Mouse (Mus musculus) cerebellum, adult (tissue): ENCODE results near the gene Hist1h3e.
"Not testable (repeated sequence)": the region's sequence is repeated elsewhere in the genome, so short reads cannot be mapped to it uniquely, and the experiment has no call there.

Experiments
- ATAC-seq: cut with Nextera tagmentation; 2 replicates; pipeline ENCODE4 v1.9.2; 2017; ENCODE audit warnings: mild to moderate bottlenecking, moderate library complexity, mixed read lengths; ENCODE audit not compliant: insufficient number of reproducible peaks, low FRiP score, low TSS enrichment

Hist1h3e gene

DNA sequence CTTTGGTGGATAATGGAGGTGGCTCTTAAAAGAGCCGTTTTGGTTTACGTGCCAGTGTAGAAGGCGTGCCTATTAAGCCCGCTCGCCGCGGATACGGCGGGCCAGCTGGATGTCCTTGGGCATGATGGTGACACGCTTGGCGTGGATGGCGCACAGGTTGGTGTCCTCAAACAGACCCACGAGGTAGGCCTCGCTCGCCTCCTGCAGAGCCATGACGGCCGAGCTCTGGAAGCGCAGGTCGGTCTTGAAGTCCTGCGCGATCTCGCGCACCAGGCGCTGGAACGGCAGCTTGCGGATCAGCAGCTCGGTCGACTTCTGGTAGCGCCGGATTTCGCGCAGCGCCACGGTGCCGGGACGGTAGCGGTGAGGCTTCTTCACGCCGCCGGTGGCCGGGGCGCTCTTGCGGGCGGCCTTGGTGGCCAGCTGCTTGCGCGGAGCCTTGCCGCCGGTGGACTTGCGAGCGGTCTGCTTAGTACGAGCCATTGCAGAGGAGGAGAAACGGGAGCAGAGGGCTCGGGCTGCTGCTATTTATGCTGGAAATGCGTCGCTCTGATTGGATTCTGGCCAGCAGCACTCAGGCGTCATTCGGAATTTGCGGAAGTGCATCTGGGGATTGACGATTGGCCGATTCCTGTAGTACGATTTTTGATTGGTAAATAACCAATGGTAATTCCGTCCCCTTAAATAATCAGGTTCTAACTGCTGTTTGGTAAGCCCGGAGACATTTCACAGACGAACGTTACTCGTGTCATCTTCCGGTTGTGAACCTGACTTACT is at the start of gene Hist1h3e:
Gene Hist1h3e, minus strand, starts transcription at position 487 of the 777 bp plus-strand sequence.
- ATAC-seq, result peak; percentile 93

DNA sequence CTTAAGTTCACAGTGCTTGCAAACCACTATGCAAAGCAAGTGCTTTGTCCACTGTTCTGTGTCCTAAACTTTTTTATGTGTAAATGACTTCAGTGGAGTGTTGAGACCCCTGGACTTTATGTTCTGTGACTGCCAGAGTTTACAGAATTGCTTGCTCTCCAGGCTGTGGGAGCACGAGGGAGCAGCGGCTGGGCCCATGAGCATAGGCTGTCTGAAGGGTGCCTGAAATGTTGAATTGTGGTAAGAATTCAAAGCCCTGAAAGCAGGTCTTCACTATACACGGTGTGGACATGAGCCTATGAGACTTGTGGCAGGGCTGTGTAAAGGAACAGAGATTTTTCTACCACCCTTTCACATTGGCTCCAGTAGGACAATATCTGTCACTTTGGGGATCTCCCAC is 49.5 kb upstream of the Hist1h3e start:
- no peak for ATAC-seq

DNA sequence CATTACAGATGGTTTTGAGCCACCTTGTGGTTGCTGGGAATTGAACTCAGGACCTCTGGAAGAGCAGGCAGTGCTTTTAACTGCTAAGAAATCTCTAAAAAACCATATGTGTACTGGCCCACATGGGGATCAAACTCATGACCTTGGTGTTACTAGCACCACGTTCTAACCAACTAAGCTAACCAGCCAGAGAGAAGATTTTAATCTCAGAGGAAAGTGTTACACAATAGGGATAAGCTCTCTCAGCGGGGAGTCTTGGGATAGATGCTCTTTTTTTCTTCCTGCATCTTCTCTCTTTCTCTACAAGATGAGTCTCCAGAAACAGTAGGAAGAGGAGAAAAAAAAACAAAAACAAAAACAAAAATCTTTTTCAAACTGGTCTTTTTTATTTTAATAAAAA is 48.2 kb upstream of the Hist1h3e start:
- ATAC-seq, result no peak

DNA sequence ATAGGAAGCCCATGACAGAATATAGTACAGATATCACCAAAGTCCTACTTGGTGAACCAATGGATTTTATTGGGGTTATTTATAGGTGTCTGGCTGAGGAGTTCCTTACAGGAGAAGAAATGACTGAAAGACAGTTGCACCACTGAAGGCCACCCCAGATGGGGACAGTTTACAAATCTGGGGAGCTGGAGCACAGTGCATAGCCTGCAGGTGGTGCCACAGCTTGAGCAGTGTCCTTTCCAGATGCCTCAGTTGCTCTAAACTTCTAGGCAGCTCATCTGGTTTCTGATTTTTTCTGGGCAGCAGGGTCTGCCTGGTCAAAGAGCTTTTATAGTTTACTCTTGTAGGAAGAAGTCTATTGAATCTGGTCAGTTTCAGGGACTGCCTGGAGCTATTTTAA is 47.7 kb upstream of the Hist1h3e start:
- ATAC-seq, result no peak

DNA sequence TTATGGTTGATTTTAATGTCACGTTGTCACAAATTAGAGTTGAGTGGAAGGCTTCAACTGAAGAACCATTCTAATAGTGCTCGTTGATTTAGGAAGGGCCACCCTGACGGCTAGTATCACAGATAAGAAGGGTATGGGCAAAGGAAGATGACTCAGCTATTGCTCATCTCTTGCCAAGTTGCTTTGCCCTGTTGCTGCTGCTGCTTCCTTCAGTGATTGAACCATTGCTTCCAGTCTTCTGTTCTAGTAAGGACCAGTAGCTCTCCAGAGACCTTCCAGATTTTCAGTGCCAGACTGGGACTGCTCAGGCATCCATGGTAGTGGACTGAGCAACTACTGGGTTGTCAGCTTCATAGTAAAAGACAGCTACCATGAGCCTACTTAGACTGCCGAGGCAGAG is 47.0 kb upstream of the Hist1h3e start:
- no peak for ATAC-seq

DNA sequence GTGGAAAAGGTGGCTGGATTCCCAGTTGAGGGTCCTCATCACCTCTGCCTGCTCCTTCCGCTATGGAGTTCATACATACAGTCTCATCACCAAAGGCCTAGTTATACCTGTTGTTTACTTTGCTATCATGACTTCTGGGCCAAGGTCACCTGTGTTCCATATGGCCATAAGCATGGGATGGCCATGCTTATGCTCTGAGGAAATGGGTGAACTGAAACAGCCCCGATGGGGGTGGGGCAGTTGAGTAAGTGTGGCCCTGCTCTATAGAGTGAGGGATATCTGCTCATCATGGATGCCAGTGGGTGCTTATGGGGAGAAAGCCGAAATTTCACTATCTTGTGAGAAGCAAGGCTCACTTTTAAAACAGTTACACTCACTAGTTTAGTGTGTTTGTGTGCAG is 42.9 kb upstream of the Hist1h3e start:
- no peak for ATAC-seq

DNA sequence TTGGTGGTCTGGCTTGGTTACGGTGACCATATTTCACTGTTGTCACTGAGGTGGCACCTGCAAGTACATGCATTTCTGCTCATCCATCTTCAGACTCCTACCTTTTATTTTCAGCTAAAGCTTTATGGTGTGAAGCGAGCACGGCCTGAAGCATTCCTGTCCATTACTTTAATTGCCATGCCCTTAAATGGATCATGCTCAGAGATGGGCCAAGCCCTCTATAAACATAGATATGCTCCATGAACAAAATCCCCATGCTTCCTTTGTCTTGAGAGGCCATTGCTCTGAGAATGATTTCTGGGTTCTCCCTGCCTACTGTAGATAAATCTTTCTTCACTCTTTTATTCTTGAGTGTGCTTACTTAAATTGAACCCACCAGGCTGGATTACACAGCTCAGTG is 42.3 kb upstream of the Hist1h3e start:
- ATAC-seq, result no peak

DNA sequence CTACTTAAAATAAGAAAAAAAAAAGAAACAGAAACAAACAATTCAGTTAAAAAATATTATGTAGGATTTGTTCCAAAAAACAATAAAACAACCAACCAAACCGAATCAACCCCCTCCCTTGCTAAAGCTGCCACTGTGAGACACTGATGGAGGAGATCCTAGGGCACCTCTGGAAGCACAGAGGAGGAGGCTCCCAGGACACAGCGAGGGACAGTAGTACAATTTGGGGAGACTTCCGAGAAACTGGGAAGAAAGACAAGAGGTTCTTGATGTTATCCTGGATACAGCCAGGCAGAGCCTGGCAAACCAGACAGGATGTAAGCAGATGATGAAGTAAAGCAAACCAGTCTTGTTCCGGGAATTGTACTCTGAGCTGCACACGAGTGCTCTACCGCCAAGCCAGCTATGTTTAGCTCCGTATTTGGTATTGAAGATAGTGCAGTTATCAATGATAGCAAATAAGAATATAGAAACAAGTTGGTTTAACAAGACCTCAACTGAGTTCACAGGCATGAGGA is 41.1 kb upstream of the Hist1h3e start:
- ATAC-seq, result no peak

DNA sequence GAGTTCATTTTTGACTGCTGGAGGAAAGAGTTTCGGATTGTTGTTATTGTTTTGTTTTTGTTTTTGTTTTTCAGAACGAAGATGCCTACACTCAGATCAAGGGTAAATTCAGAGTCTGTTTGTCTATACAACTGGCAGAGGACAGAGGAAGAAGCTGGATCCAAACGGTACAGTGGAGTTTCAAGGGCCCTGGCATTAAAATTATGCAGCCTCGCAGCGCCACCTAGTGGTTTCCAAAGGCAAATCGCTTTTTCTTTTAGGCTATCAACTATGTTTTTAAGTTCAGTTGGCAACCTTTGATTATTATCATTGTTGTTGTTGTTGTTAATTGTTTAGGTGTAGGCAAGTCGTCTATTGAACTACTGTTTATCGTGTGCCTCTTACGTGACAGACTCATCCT is 35.8 kb upstream of the Hist1h3e start:
- ATAC-seq, result peak; percentile 74; the same call in 1 of the 2 replicates

DNA sequence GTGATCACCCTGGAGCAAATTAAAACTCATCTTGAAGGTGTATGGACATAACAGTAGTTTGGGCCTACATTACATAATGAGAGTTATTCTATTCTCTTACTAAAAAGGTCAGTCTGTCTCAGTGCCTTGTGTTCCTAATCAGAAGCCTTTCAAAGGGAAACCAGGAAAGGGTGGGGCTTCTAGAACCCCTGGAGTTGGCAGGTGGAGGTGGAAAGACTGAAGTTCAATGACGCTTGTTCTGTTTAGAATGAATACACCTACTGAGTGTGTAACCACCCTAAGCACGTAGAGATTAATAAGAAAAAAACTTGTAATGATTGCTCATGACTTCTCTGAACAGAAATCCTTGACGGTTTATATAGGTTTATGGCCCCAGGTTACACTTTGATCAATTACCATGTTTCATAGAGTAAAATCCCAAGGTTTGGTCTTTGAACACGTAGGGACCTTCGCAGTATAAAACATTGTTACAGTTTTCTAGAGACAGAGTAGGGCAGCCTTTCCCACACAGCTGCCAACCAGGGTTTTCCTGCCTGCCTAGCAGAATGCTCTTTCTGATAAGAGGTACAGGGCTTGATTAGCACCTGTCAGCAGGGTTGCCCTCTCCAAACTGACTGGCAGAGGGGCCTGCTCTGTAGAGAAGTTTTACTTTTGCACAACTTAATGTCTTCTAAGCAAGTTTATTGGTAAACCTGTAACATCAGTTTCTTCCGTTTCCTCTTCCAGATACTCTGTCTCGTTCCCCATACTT is 33.6 kb upstream of the Hist1h3e start:
- ATAC-seq, result no peak

DNA sequence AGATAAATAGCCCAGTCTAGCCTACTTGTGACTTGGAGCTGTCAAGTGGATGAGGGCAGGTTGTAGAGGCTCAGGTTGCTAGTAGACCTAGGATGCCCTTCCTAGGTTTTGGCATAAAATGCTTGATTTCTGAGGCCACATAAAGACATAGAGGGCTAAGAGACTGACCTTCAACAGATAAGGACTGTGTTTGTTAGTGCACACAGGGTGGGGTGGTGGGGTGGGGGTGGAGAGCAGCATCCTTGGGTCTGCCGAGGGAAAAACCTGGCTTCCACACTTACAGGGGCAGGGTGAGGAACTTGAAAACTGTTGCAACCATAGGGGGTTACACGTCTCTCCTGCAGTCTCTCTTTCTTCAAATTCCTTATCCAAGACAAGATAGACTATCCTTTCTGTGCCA is 33.0 kb upstream of the Hist1h3e start:
- no peak for ATAC-seq

DNA sequence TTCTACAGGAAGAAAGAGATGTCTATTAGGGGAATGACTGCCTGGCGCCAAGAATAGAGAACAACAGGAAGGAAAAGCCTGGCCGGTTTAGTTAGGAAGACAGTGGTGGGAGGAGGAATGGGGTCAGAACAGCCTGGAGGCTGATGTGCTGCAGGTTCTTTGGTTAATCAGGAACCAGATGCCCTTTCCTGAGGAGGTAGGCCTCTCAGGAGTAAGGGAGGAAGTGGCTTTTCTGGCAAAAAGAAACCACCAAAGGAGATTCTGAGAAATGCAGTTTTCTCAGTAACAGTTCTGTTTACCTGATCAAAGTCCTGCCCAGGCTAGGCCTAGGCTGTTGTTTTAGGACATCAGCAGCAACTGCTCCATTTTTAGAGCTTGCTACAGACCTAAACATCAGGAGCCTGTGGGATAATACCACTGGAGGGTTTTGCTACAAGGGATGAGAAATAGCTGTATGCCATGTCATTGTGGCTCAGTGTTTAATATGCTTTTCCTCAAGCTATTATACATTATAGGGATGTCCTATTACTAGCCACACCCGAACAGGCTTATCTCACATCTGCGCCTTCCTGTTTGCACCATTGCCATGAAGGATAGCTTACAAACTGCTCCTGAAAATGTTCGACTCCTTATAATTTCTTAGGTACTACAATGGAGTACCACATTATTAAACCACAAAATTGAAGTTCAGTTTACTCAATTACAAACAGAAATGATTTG is 31.0 kb upstream of the Hist1h3e start:
- no peak for ATAC-seq

DNA sequence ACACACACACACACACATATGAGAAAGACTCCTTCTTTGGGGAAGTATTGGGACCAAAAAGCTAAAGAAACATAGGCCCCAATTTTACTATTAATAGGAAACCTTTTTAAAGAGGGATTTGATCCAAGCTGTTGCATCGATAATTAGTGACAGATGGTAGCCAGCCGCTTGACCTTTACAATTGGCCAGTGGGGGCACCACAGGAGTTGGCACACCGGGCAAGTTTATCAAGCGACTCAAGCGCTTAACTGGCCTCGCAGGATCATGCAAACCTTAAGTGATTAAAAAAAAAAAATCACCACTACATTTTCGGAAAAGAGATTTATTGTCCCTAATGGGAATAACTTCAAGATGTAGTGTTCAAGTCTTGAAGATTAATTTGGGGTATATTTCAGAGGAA is 30.4 kb upstream of the Hist1h3e start:
- ATAC-seq, result peak; percentile 45; the same call in 1 of the 2 replicates

DNA sequence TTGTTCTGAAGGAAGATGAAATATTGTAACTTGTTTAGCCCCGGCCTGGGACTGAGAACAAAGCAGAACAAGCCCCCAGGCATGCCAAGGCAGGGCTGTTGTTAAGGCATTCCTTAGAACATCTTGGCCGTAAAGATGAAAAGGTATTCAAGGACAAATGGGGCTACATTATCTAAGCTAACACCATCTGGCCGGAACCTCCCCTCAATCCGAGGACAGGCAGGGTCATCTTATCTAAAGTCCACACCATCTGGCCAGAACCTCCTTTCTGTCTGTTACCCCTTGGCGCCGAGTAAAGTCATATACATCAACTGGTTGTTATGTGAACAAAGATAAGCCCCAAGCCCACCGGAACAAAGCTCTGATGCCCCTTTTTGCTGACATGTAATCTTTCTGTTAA is 29.7 kb upstream of the Hist1h3e start:
- not testable (repeated sequence) for ATAC-seq

DNA sequence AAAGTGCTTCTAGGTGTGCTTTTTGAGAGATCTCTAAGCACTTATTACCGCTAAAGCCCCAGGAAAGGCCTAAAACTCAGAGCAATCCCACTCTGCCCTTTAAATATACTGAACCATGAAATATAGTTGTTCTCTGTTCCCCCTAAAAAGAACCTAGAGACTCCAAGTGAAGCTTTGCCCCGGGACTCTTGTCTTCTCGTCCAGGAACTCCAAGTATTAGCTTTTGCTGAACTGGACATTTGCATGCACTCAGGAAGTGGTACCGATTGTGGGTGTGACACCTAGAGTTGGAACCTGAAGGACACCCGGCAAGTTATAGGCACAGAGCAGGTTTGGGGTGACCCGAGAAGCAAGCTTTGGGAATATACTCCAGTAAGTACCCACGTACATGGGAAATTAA is 29.0 kb upstream of the Hist1h3e start:
- no peak for ATAC-seq

DNA sequence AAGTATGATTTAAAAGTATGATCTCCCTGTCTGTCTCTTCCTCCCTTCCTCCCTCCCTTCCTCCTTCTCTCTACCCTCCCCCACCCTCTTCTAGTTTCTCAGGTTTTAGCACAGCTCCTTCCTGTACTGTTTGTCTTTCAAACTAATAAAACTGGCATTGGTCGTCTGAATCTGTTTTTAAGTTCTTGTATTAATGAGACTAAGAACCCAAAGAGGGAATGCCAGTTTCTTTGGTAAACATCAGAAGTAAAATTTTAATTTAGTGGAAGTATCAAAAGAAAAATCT is 24.7 kb upstream of the Hist1h3e start:
- no peak for ATAC-seq

DNA sequence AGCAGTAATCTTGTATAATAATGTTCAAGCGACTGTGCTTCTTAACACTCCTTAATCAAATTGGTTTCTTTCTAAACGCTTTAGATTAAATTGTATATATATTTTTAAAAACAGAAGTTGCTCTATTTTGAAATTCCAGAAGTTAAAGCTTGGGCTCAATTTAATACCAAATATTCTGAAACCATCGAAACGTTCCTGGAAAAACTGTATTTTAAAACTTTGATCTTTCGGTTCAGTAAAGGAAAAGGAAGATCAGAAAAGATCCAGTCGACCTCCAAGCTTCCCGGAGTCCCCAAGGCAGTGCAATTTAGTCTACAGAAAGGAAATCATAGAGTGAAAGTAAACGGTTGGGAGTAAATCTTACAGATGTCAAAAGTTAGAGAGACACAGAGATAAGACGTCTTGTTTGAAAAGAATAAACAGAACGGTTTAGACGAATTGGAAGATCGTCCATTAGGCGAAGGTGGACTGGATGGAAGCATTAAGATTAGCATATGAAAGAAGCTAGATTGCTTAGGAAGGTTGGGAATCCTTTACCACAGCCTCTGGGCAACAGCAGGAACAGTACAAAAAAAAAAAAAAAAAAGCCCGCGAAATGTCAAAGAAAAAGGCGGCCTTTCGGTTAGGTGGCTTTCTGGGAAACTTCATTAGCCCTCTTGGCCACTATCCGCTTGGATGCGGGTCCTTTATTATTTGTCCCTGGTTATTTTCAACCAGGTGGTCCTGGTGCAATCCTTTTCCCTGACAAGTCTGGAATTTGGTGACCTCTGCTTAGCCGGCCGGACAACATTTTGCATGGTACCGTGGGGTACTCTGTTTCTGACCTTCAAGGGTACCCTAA is 24.1 kb upstream of the Hist1h3e start:
- ATAC-seq, result no peak

DNA sequence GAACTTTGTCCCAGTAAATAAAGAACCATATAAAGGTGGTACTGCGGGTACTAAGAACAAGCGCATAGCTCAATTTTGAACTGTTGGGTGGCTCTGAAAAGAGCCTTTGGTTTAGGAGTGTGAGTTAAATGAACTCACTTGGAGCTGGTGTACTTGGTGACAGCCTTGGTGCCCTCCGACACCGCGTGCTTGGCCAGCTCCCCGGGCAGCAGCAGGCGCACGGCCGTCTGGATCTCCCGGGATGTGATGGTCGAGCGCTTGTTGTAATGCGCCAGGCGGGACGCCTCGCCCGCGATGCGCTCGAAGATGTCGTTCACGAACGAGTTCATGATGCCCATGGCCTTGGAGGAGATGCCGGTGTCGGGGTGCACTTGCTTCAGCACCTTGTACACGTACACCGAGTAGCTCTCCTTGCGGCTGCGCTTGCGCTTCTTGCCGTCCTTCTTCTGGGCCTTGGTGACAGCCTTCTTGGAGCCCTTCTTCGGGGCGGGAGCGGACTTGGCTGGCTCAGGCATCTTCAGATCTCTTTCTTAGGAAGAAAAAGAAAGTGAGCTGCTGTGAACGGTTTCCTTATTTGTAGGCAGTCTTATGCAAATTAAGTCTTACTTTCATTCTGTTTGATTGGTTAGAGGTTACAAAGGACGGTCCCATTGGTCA is 23.4 kb upstream of the Hist1h3e start:
- peak; percentile 91 for ATAC-seq

DNA sequence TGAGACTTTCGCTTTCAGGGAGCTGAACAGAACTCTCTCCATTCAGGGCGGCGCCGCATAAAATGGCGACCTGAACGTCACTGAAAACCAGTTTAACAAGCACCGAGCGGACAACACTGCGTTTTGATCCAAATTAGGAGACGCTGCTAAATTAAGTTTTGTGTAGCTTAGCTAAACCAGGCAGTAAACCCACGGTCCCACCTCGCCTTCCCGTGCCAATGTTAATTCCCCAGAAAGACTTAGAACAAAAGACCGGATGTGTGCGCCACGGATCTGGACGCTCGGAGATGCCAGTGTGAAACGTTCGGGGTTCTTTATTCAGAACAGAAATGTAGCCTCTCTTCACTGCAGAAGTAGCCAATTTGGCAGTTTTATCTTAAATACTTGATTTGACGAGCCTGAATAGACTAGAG is 22.9 kb upstream of the Hist1h3e start:
- ATAC-seq, result no peak

DNA sequence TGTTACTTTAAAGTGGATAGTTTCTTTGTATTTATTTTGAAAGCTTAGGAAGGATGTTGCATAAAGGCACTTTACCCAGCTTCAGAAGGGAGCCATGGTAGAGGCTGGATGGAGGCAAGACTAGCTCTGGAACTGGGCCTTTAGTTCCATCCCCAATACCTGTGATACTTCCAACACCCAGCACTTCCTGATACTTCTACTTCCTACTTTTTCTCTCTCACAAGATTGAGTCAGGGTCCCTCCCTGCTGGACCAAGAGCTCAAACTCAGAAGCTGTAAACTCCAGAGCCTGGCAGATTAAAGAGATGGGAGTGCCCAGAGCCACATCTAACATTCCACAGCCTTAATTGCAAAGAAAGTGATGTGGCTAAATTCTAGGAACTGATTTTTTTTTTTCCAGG is 22.2 kb upstream of the Hist1h3e start:
- ATAC-seq, result no peak
